Mouse (Mus musculus): ENCODE data around the gene Foxe3.

Foxe3 gene

DNA sequence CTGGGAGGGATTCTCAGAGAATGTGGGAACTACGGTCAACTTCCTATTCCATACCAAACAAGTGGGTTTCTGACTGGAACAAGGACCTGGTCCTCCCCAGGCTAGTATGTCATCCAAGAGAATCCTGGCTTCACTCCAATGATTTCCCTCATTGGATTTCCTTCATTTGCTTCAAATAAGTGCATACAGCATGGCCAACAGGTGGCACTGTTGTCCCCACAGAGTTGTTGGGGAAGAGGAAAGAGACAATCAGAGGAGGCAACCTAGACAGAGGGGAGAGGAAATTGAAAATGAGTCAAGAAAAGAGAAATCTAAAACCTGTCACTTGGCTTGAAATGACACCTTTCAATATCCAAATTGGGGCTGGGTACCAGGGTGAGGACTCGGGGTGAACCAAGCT, 8.7 kb downstream of the Foxe3 start:
- DNase-seq (ENCODE audit: low read depth, low spot score), result peak; percentile 37

DNA sequence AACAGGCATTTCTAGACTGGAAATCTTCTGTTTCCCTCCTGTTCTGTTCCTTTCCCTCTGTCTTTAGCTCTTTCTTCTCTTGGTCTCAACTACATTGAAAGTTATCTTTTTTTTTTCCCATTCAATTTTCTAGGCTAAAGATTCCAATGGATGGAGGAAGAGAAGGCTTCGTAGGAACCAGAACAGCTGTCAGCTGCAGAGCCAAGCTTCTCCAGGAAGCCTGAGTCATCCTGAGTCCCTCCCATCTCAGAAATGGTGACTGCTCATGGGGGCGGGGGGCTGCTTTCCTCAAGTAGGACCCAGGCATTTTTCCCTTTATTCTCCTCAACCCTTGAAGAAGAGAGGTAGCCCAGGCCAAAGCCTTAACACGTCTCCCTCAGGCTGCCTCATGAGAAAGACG, 9.8 kb downstream of the Foxe3 start:
- DNase-seq (ENCODE audit: low read depth, low spot score), result no peak

DNA sequence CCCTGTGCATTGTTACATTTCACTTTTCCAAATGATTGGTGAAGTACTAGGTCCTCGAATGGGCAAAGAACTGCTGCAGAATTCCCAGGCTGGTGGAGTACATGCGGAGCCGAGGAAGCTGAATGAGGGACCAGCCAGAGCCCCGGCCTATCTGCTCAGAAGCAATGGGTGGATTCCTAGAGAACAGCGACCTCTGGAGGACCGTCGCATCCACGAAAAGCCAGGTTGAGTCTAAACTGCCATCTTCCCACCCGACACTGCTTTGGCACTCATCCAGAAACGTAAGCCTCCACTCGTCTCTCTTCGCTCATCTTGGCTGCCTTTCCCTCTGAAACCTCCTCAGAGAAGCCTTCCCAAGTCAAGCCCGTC, 12.2 kb downstream of the Foxe3 start:
- DNase-seq (ENCODE audit: low read depth, low spot score), result no peak

DNA sequence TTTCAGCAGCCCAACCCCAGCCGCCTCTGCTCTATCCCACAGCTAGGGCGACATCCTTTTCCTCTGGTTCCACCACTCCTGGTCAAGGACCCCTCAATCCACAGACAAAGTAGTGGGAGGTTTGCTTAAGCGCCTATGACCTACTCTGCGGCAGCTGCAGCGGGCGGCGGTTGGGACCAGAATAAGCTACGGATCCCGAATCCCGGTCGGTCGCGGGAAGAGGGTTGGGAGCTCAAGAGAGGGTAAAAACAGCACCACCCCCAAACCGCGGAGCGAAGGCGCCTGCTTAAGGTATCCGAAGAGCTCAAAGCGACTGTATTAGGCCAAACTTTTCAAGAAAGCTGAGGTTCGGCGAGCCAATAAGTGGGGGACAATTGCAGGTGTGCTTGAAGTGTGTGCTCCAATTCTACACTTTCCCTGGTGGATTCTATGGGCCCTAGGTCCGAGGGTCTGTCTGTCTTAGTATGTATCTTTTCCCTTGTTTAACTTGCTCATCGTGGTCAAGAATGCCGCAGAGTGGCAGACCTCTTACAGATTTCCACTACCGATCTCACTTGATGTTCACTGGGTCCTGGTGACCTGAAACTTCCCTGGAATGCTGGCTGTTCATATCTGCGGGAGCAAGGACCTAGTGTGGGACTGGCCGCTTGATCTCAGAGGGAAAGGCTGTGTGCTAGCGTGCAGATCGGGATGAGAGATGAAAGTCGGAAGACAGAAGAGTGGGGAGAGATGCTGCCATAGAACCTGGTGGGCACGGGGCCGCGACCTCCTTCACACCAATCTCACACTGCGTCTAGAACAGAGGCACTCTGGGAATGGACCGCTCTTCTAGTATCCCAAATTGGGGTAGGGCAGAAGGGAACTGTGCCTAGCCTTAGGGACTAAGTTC, 12.9 kb downstream of the Foxe3 start:
- no peak for DNase-seq (ENCODE audit: low read depth, low spot score)

DNA sequence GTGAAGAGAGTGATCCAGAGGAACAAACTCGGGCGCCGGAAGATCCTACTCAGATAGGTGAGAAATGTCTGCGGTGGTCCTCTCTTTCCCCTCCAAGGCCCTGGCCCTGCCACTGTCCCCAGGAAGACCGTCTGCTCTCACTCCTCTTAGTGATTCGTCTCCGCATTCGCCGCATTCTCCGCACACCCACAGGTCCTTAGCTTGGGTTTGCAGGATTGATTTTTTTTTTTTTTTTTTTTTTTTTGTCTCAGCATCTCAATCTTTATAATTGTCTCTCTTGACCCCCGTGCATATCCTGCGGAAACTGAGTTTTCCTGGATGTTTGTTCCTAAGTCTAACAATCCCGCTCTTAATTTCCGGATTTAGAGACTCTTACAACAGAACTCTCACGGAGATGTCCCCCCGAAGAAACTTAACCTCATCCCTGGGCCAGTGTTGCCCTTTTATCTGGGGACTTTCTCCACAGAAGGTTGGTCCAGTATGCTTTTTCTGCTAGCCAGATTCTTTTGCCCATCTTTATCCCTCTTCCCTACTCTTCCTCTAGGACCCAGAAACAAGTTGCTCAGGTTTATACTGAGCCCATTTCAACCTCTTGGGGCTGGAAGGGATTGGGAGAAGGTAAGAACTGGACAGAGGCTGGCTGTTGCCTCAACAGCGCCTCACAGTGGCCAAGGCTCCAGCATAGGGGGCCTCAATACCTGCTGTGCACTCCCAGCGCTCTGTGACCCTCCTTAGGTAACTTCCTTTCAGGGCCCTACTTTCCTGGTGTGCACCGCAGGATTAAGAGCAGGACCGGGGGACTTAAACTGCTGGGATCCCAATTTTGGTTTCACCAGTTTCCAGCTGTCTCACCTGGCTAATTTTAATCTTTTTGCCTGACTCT, 16.0 kb downstream of the Foxe3 start:
- no peak for DNase-seq (ENCODE audit: low read depth, low spot score)

DNA sequence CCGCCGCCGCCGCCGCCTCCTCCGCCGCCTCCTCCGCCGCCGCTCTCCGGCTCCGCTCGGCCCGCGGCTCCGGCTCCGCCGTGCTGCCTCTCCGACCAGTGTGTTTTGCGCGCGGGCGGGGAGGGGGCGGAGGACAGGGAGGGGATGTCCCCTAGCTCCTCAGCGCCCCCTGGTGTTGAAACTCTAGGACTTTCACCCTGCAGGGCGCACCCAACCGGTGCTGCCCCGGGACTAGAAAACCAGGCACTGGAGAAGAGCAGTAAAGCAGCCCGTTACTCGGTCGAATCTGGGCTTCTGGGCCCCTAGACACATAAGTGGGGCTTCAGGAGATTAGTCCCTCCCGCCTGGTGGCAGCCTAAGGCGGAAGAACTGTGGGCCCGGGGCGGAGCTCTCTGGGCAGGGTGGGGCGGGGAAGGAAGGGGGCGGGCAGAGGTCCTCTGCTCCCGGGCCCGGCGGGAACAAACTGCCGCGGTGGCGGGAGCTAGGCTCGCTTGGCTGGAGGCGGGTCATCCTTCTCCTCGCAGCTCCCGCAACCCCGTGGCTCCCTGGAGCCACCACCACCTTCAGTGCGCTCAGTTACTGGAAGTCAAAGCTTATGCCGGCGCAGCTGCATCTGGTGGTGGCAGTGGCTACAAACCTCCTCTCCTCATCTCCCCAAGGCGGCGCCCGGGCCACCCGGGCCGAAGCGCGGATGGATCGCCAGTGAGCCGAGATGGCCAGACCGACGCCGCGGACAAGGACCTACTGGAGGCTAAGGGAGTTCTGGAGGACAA, 16.8 kb downstream of the Foxe3 start, which contains the start of gene Foxd2:
Foxd2 (minus strand) TSS at position 45 of the 773 bp plus-strand sequence.
- peak; percentile 80 for DNase-seq (ENCODE audit: low read depth, low spot score)

DNA sequence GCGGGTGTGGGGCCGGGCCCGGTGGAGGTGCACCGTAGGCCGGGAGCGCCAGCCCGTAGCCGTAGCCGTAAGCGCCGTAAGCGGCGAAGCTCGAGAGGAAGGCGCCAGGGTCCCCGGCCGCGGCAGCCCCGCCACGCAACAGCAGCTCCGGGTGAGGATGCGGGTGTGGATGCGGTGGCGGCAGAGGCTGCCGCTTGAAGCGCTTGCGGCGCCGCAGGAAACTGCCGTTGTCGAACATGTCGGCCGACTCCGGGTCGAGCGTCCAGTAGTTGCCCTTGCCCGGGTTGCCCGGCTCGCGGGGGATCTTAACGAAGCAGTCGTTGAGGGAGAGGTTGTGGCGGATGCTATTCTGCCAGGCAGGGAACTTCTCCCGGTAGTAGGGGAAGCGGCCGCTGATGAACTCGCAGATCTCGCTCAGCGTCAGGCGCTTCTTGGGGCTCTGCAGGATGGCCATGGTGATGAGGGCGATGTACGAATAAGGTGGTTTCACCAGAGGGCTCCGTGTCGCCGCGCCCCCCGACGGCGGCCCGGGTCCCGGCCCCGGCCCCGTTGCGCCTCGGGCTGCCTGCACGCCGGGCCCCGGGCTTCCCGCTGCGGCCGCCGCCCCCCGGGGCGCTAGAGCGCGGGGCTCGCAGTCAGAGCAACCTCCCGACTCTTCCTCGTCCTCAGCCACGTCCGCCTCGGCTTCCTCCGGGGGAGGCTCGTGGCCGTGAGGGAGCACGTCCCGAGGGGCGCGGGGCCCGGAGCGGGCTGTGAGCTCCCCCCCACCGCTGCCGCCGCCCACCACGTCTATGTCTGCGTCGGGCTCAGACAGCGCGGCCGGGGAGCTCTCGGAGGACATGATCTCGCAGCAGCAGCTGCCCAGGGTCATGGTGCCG, 17.6 kb downstream of the Foxe3 start:
- no peak for DNase-seq (ENCODE audit: low read depth, low spot score)

DNA sequence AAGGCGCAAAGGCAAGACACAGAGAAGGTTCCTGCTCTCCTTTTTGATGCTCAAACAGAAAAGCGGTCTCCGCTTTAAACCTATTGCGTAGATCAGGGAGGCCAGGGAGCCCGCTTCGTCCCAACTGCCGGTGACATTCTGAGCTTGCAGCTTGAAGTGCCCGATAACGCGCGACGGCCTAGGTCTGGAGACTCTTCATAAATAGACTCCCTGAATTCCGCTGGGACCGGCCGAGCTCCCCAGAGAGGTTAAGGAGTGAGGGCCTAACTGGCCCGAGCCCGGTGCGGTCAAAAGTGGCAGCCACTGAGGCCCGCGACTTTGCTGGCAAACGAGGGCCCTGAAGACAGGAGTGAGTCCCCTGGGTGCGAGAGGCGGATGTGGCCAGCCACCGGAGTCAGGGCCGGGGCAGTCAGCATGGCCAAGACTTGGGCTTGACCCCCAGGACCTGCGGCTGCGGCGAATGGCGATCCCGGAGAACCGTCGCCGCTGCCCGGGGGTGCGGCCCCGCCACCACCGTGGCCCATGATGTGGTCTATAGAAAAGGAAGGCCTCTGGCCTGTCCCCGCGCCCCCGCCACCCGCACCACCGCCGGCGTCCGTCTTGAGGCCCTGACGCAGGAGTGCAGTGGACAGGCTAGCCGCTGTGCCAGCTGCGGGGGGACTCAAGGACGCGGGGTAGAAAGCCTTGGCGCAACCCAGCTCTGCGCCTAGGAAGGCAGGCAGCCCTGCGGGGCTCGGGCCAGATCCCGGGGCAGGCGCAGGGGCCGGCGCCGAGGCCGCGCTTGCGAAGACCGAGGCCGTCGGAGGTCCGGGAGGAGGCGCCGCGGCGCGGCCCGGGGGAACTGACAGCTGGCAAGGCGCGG, 18.5 kb downstream of the Foxe3 start:
- no peak for DNase-seq (ENCODE audit: low read depth, low spot score)

DNA sequence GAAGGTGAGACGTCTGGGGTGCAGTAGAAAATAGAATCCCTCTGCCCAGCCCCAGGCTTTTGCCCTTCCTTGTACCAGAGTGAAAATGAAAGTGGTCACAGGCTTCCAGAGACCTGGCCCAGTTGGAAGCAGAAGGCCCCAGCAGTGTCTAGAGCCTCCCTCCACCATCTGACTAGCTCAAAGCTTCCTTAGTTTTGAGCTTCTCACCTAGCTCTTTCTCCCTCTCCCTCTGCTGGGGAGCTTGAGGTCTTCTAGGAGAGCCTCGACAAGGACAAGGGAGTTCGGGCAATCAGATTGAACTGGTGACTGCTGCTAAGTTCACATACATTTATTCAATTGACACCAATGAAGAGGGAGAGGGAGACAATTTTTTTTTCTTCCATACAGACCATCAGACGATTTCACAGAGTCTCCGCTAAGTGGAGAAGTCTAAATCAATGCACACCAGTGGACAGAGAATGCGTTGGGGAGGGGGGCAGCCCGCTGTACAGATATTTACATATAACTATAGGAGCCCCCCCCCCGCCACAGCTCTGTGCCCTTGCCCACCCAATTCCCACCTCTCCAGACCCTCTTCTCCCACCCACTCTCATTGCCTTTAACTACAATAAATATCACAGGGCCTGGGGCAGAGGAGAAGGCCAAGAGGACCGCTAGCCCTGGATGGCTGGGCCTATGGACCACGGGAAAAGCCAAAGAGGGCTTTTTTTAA, 19.7 kb downstream of the Foxe3 start:
- no peak for DNase-seq (ENCODE audit: low read depth, low spot score)

DNA sequence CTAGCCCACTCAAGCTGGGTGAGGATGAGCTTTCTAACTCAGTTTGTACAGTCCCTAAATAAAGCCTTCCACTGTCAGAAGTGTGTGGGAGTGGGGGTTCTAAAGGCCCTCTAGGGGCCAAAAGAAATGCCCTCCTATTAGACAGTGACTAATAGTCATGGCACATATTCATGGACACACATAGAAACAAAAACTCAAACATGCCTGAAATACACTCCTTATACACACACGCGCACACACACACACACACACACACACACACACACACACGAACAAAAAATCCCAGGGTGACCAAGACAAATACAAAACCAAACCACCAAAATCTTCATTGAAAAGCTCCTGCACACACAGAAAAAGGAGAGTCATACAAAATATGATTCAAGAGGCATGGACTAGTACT, 20.3 kb downstream of the Foxe3 start:
- DNase-seq (ENCODE audit: low read depth, low spot score), result no peak

DNA sequence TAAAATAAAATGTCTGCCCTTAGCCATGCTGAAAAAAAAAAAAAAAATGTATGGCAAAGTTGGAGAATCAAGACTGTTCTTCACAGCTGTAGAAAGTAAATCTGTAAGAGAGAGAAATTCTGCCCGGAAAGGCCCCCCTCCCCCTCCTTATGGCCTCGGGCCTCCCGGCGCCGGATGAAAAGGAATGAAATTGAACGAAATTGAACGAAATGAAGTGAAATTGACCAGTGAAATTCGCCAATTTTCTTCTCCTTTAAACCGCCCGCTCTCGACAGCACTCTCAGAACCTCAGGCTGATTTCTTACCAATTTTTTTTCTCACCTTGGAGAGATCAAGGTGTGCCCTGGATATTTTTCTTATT, 22.4 kb downstream of the Foxe3 start:
- no peak for DNase-seq (ENCODE audit: low read depth, low spot score)

DNA sequence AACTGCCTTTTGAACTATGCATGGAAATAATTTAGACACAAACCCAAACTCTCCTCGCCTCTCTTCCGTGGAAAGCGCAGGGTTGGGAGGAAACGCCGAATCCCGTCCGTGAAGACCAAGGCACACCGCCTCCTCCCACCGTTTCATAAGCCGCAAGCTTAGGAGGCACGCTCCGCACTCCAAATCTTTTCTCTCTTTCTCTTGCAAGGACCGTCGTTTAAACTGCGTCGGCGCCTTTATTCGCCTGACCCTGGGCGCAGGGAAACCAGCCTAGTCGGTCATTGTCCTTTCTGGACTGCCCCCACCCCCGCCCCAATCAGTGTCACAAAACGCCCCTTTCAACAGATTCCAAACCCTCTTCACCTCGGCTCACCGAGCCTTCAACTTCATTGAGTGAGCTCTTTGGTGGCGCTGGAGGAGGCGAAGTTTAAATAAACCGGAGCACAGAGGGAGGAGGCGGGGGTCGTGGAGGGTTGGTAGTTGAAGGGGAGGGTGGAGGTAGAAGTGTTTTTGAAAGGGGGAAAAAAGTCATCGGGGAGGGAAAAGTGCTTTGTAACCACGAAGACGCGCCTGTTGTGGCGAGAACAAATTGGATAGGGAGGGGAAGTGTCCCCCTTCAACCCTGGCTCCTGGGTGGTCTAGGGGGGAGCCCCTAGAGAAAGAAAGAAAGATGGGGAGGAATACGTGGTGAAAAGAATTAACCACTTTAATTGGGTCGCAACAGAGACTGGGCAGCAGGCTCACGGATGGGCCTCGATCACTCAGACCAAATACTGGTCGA, 23.0 kb downstream of the Foxe3 start:
- DNase-seq (ENCODE audit: low read depth, low spot score), result no peak

DNA sequence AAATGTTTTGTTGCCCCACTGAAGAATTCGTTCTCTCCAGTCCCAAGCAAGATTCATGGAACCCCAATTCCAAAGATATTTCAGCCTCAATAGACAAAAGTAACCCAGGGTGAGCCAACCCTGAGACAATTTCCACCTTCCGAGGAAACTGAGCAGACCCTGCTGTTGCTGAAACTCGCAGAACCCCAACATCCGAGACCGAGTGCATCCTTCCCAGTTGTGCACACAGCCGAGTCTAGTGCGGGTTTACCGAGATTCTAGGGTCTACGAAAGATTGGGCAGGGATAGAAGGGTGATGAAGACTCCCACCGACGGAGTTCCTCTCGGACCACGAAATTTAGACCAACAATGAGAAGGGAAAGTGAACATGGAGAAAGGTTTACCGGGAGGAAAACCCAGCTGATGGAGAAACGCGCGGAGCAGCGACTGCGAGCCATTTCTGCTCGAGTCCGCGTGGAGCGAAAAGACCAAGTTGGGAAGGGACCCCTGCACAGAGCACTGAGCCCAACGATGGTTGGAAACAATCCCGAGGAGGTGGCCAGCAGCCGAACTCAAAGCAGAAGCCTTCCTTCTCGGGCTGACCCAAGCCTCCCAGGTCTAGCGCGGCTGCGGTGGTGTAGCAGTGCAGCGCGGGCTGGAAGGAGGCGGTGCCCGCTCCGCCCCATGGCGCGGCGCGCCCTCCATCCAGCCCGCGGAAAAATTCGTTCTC, 24.0 kb downstream of the Foxe3 start:
- DNase-seq (ENCODE audit: low read depth, low spot score), result no peak

DNA sequence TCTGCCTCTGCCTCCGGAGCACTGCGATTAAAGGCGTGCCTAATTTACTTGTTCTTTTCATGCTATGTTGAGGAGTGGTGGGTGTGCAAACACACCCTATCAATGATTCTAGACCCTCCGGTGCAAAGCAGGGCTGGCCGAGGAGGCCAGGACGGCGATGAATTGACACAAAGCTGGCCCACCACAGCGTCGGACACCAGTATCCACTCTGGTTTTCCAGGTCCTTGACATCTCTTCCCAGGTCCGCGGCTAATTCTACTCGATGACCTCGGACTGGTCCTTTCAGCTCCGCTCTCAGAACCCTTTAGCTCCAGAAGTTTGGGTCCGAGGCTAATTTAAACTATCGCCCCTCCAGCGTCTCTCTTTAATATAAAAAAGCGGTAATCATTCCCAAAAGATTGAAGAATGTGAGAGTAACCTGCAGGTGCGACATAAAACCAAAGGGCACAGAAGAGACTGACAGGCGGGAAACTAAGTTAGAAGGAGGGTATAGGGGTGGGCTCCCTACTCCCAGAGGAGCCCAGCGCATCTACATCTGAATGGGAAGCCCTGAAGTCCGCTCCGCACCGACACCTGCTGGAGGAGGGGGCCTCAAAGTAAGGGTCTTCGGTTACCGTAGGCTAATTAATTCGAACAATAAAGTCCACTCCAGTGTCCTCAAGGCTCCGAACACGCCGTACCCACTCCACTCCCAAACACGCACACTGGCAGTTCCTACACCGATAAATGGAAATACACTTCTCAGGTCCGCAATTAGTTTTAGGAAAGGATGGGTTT, 24.8 kb downstream of the Foxe3 start:
- DNase-seq (ENCODE audit: low read depth, low spot score), result no peak

DNA sequence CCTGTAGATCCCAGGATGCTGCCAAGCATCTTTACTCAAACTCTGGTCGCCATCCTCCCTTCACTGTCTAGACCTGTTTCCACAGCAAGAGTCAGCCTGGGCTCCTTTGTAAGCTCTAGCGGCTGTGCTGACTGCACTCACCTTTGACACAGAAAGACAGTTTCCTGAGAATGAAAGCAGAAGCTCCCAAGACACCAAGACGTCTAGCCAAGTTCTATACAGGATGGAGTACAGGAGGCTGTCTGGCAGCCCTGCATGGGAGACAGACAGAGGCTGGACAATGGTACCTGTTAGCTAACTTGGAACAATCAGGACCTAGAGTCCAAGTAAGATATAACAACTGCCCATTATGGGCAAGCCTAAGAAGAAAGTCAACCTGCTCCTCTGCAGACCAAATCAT, 25.9 kb downstream of the Foxe3 start:
- no peak for DNase-seq (ENCODE audit: low read depth, low spot score)

DNA sequence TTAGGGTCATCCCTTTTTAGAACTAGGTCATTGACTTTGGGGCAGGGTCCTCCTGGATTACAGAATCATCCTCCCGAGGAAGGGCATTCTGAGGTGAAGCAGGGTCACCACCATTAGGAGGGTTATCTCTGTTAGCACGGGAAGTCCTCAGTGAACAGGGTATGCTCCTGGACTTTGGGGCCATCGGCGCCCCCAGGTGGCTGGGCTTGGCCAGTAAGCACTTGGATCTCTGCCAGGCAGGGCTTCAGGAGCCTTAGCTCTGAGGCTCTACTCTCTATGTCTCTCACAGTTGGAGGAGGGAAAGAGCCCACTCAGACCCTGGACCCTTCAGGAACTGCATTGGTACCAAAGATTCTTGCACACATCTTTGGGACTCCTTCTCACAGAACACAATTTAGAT, 28.0 kb downstream of the Foxe3 start:
- no peak for DNase-seq (ENCODE audit: low read depth, low spot score)

DNA sequence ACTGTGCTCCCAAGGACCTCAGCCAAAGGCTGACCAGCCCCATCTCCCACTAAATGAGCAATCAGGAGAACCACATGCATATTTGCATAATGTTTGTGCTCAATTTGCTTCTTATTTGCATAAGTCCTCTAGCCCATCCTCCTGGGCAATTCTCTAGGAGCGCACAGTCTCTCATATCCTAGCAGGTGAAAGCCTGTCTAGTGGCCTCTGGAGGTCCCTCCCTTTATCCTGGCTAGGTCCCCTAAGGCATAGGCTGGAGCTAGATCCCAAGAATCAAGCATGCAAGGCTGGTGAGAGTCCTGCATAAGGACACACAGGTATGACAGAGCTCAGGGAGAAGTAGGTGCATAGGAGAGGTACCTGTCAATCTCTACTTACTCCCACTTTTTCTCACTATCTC, 43.6 kb downstream of the Foxe3 start:
- no peak for DNase-seq (ENCODE audit: low read depth, low spot score)

Measured in skeletal muscle tissue, adult 2 months (tissue).